Mouse (Mus musculus) liver, adult 2 months (tissue): ENCODE results near the gene Arhgef17. TPM values are rescaled to one million over a fixed set of nuclear protein-coding genes. Genes with fewer than 3 reads are reported as not detected.

Experiments used
- DNase-seq: peaks from one replicate; pipeline ENCODE4 v3.0.0-alpha.2; 2011; ENCODE audit warnings: low read depth, low spot score; ENCODE audit errors: extremely low read depth
- H3K27ac ChIP-seq: fragments of 200-500 bp; replicated peaks from 2 replicates; pipeline ENCODE4 v1.5.1; 2012; ENCODE audit warnings: low read depth, mild to moderate bottlenecking, control low read depth, inconsistent platforms, low read length; ENCODE audit not compliant: insufficient read depth
- H3K27me3 ChIP-seq: fragments of 200-500 bp; 2 replicates; pipeline ENCODE4 v1.6.1; 2012; ENCODE audit warnings: mild to moderate bottlenecking, moderate library complexity, low read length, inconsistent platforms; ENCODE audit not compliant: control insufficient read depth, insufficient read depth
- H3K36me3 ChIP-seq: fragments of 200-500 bp; 2 replicates; pipeline ENCODE4 v1.6.1; 2012; ENCODE audit warnings: low read length, inconsistent platforms; ENCODE audit not compliant: control insufficient read depth, insufficient read depth
- H3K4me1 ChIP-seq: fragments of 200-500 bp; 2 replicates; pipeline ENCODE4 v1.6.1; 2011; ENCODE audit warnings: low read length; ENCODE audit not compliant: control insufficient read depth, insufficient read depth
- H3K4me3 ChIP-seq: fragments of 200-500 bp; 2 replicates; pipeline ENCODE4 v1.5.1; 2011; ENCODE audit warnings: low read depth, mild to moderate bottlenecking, control low read depth, low read length, moderate library complexity; ENCODE audit not compliant: insufficient read depth
- H3K79me2 ChIP-seq: fragments of 200-500 bp; 2 replicates; pipeline ENCODE4 v1.6.1; 2012; ENCODE audit warnings: inconsistent platforms, mild to moderate bottlenecking, low read length, moderate library complexity; ENCODE audit not compliant: control insufficient read depth, insufficient read depth
- H3K9ac ChIP-seq: fragments of 200-500 bp; 2 replicates; pipeline ENCODE4 v1.6.1; 2012; ENCODE audit warnings: low read depth, mild to moderate bottlenecking, control low read depth, inconsistent platforms, low read length
- CTCF ChIP-seq: fragments of 200-500 bp; IDR thresholded peaks from 2 replicates; pipeline ENCODE4 v1.5.1; 2011; ENCODE audit warnings: low read depth, low read length, control low read depth
- POLR2A ChIP-seq: fragments of 200-500 bp; IDR thresholded peaks from 2 replicates; pipeline ENCODE4 v1.6.1; 2011; ENCODE audit warnings: low read length, control low read depth; ENCODE audit not compliant: insufficient read depth; ENCODE audit errors: extremely low read depth
- WGBS: fragments of 180-500 bp; shearing (Covaris S2); methylation state at CpG from one replicate; pipeline ENCODE4 v1.1.7; 2018; 5-methylcytosine and 5-hydroxymethylcytosine counted together
- polyA plus RNA-seq: library from polyadenylated mRNA; depleted of rRNA; stranded (reverse); fragments of >200 nt; gene quantifications from 2 replicates; pipeline ENCODE4 v1.2.3, GENCODE M21; 2012
- total RNA-seq: library from RNA; depleted of rRNA; stranded (reverse); fragments of >200 nt; gene quantifications from 2 replicates; pipeline ENCODE4 v1.2.3, GENCODE M21; 2014

The Arhgef17 gene
- total and polyA plus RNA-seq, 2 experiments: 1.2 to 1.8 TPM

DNA sequence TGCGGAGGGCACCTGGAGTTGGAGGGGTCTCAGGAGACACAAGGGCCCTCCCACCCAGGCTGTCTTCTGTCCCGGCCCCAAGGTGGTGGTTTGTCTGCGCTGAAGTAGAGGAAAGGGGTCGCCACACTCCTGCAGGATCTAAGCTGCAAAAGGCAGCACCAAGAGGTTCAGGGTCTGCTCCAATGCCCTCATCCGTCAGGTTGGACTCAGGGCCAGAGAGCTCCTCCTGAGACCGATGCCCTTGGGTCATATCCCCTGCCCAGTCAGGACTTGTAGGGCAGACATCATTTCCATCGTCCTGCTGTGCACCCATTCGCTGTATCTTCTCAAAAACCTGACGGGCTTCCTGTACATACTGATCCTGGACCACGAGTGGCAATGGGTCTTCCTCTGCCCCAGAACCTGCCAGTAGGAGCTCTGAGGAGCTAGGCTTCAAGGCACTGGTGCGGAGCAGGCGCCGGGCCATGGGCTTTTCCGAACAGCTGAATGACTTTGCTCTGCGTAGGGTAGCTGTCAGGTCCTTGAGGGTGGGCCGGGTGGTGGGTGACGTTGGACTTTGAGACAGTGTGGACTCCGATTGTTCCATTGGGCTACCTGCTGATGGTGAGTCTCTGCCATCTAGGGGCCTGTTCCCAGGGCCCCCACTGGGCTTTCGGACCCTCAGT is 2.1 kb downstream of the Arhgef17 start:
- Histone ChIP-seq H3K36me3 (no peaks in the 10 kb centered on the region), H3K4me3 (no peak overlapping the region), H3K27me3 (peaks cover 21% of the 10 kb centered on the region), H3K9ac (no peak overlapping the region), H3K79me2 (no peaks in the 10 kb centered on the region), H3K27ac (no peak overlapping the region), H3K4me1 (no peaks in the 10 kb centered on the region)
- DNase-seq: no peak
- WGBS: 84% methylated on average over 19 of the region's 19 CpGs
- TF ChIP-seq POLR2A: no peak
- no peak for TF ChIP-seq CTCF

DNA sequence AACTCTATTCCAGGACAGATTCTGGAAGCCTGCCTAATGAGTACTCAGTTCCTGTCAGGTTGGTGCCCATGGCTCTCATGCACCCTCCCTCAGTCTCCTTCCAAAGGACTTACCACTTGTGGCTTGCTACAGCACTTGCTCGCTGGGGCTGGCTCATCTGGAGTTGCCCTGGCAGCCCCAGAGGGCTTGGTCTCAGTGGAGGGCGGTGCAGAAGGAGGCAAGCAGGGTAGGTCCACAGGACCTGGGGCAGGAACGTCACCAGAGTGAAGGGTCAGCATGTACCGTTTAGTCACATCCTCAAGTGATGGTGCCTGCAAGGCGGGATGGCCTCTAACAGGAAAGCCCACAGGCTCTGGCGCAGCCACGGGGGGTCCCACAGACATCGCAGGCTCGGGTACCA is 3.5 kb downstream of the Arhgef17 start:
- no peak for TF ChIP-seq CTCF
- TF ChIP-seq POLR2A: no peak
- Histone ChIP-seq H3K27me3 (peaks cover 21% of the 10 kb centered on the region), H3K4me3 (peak overlapping the region; percentile 43), H3K27ac (no peak overlapping the region), H3K4me1 (no peaks in the 10 kb centered on the region), H3K36me3 (no peaks in the 10 kb centered on the region), H3K9ac (peak overlapping the region; percentile 58), H3K79me2 (no peaks in the 10 kb centered on the region)
- no peak for DNase-seq
- 73% methylated on average over 9 of the region's 9 CpGs for WGBS

DNA sequence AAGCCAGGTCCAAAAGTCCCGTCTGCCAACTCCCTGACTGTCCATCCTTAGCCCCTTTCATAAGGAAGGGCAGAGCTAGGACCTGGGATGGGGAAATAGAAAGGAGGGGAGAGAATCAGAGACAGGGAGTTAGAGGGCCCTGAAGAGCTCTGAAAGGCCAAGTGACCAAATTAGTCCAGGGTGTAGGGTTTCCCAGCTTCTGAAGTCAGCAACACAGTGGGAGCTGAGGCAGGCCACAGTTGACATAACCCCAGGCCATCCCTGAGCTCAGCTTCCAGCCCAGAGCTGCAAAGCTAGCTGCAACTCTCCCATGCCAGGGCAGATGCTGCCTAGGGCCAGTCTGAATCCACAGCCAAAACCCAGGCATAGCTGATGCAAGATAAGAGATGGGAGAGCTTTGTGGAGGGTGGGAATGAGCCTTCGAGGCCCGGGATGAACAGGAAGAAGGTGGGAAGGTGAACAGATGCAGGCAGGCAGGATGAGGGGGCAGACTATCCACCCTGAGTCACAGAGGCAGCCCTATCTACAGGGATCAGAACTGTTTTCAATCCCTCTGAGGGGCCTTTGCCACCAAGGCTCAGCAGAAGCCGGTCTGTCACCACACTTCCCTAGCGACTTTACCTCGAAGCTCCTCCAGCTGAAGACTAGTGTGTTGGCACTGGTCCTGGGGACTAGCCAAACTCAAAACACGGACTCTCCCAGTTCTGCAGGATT is 4.5 kb downstream of the Arhgef17 start:
- Histone ChIP-seq H3K9ac (peak overlapping the region; percentile 61), H3K4me1 (no peaks in the 10 kb centered on the region), H3K27ac (no peak overlapping the region), H3K79me2 (no peaks in the 10 kb centered on the region), H3K36me3 (no peaks in the 10 kb centered on the region), H3K4me3 (peak overlapping the region; percentile 41), H3K27me3 (peaks cover 20% of the 10 kb centered on the region)
- TF ChIP-seq CTCF (no peak), POLR2A (no peak)
- 56% methylated on average over 7 of the region's 7 CpGs for WGBS
- no peak for DNase-seq

DNA sequence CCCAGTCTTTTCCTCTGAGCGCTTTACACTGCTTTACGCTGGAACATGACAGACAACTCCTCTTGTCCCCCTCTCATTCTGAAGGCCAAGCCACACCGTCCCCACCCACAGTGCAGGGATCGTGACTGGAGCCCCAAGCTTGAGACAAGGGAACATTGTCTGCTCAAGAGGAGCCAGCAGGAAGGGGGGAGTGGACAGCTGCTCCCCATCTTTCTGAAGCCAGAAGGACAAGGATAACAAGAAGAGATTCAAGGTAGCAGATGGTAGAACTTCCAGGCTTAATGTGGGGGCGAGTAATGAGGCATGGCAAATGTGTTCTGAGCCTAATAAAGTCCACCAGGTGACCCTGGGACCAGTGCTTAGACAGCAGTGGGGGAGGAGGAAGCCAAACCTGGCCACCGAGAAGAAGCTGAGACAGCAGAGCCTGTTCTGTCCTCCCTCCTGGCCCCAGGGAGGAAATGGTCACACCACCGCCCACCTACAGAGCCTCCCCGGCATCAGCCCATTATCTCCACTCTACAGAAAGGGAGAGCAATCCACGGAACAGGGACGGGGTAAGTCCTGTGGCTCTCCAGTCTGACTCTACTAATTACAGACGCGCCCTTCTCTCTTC is 5.5 kb downstream of the Arhgef17 start:
- Histone ChIP-seq H3K9ac (no peak overlapping the region; the same call in 1 of the 2 replicates), H3K79me2 (no peaks in the 10 kb centered on the region), H3K4me1 (no peaks in the 10 kb centered on the region), H3K27ac (no peak overlapping the region), H3K4me3 (no peak overlapping the region), H3K27me3 (peaks cover 11% of the 10 kb centered on the region), H3K36me3 (no peaks in the 10 kb centered on the region)
- TF ChIP-seq POLR2A: no peak
- TF ChIP-seq CTCF: no peak
- 58% methylated on average over 12 of the region's 12 CpGs for WGBS
- DNase-seq: no peak

DNA sequence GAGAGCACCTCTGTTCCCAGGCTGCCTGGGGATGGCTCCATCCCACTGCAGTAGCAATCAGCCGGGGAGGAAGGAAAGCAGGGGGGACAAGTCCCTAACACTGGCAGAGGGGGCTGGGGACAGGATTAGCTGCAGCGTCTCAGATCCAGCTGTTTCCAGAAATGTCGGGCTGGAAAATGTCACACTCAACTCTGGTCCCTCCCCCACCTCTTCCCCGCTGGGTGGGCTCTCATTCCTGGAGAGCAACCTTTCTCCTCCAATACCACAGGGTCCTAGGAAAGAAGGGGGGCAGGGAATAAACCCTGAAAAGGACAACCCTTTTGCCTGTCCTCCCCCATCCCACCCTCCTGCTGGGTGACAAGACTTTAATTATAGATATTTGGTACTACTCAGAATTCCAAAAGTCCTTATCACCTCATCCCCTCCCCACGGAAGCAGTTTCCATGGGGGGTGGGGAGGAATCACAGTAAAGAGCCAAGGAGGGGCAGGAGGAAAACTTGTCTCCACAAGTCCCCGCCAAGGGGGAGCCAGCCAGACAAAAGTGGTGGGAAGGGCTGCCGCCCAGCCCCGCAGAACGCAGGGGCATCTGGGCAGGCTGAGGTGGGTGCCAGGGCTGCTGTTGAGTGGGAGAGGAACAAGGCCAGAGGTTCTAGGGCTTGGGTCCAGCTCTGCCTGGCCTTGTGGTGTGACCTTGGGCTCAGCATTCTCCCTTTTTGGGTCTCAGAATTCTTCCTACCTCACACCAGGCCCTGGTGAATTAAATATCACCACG is 7.0 kb downstream of the Arhgef17 start:
- 77% methylated on average over 10 of the region's 10 CpGs for WGBS
- 0 out of 2 replicates have a peak overlapping the region, but pooled peaks have one; percentile 11 for H3K27ac ChIP-seq
- peaks cover 2% of the 10 kb centered on the region; the same call in 1 of the 2 replicates for H3K27me3 ChIP-seq

More for the DNA sequence above, 7.0 kb downstream of the Arhgef17 start:
- no peak overlapping the region for H3K9ac ChIP-seq
- H3K4me1 ChIP-seq: no peaks in the 10 kb centered on the region
- DNase-seq: no peak
- no peak for TF ChIP-seq CTCF
- no peak for TF ChIP-seq POLR2A
- no peaks in the 10 kb centered on the region for H3K79me2 ChIP-seq
- H3K4me3 ChIP-seq: 0 out of 2 replicates have a peak overlapping the region, but pooled peaks have one; percentile 8
- no peaks in the 10 kb centered on the region for H3K36me3 ChIP-seq
